Mouse (Mus musculus) embryo, embryonic 10.5 days (tissue): ENCODE data around the gene Ptn.
A peak's percentile ranks its signal among the peaks of the same experiment; 100 is the strongest.
"Not testable (repeated sequence)": the region's sequence is repeated elsewhere in the genome, so short reads cannot be mapped to it uniquely, and the experiment has no call there.

ENCODE experiments used
- DNase-seq: peaks from one replicate; pipeline ENCODE4 v3.0.0-alpha.2; 2015; ENCODE audit warnings: low spot score

Gene Ptn

GRCm38 (mm10) chr6:36755001-36755885 lies 54.8 kb downstream of the Ptn start:
- DNase-seq, result no peak

- no peak for DNase-seq
Measured at GRCm38 (mm10) chr6:36752887-36753286, 57.1 kb downstream of the Ptn start.

GRCm38 (mm10) chr6:36739811-36740210 lies 70.2 kb downstream of the Ptn start:
- DNase-seq, result no peak

GRCm38 (mm10) chr6:36736763-36737162 lies 73.3 kb downstream of the Ptn start:
- no peak for DNase-seq

- DNase-seq, result not testable (repeated sequence)
Measured at GRCm38 (mm10) chr6:36735622-36736021, 74.4 kb downstream of the Ptn start.

- DNase-seq, result not testable (repeated sequence)
Measured at GRCm38 (mm10) chr6:36729811-36730210, 80.2 kb downstream of the Ptn start.

- no peak for DNase-seq
Measured at GRCm38 (mm10) chr6:36728079-36728478, 81.9 kb downstream of the Ptn start.

GRCm38 (mm10) chr6:36725509-36726160 lies 84.4 kb downstream of the Ptn start:
- no peak for DNase-seq

- peak; percentile 21 for DNase-seq
Measured at GRCm38 (mm10) chr6:36722769-36723549, 87.1 kb downstream of the Ptn start.

GRCm38 (mm10) chr6:36713329-36713728 lies 96.7 kb downstream of the Ptn start:
- DNase-seq, result no peak

GRCm38 (mm10) chr6:36695481-36695880 lies 114.5 kb downstream of the Ptn start:
- peak; percentile 70 for DNase-seq

- peak; percentile 82 for DNase-seq
Measured at GRCm38 (mm10) chr6:36691497-36691896, 118.5 kb downstream of the Ptn start.

GRCm38 (mm10) chr6:36690941-36691340 lies 119.1 kb downstream of the Ptn start:
- DNase-seq, result no peak

- peak; percentile 63 for DNase-seq
Measured at GRCm38 (mm10) chr6:36676710-36677691, 133.0 kb downstream of the Ptn start.

- peak; percentile 16 for DNase-seq
Measured at GRCm38 (mm10) chr6:36672399-36673221, 137.4 kb downstream of the Ptn start.

GRCm38 (mm10) chr6:36671274-36671673 lies 138.7 kb downstream of the Ptn start:
- DNase-seq, result no peak
